Mouse (Mus musculus) liver, adult 2 months (tissue): ENCODE results near the gene Fgfr2.

Experiments
- CTCF ChIP-seq: fragments of 200-500 bp; IDR thresholded peaks from 2 replicates; pipeline ENCODE4 v1.5.1; 2011; ENCODE audit warnings: low read depth, low read length, control low read depth
- POLR2A ChIP-seq: fragments of 200-500 bp; IDR thresholded peaks from 2 replicates; pipeline ENCODE4 v1.6.1; 2011; ENCODE audit warnings: low read length, control low read depth; ENCODE audit not compliant: insufficient read depth; ENCODE audit errors: extremely low read depth

GRCm38 (mm10) chr7:130708940-130709339 lies 2414.2 kb downstream of the Fgfr2 start:
- TF ChIP-seq CTCF (no peak), POLR2A (no peak)
